Mouse (Mus musculus) cerebellum, postnatal 10 days (tissue): Measurements from ENCODE around the gene Olfr314.
"Not testable (repeated sequence)": the region's sequence is repeated elsewhere in the genome, so short reads cannot be mapped to it uniquely, and the experiment has no call there.

ENCODE experiments used
- DNase-seq, 2 experiments: peaks; one replicate each; pipeline ENCODE4 v3.0.0; 2021; ENCODE audit warnings: mixed read lengths in 2 of 2

The Olfr314 gene

DNA sequence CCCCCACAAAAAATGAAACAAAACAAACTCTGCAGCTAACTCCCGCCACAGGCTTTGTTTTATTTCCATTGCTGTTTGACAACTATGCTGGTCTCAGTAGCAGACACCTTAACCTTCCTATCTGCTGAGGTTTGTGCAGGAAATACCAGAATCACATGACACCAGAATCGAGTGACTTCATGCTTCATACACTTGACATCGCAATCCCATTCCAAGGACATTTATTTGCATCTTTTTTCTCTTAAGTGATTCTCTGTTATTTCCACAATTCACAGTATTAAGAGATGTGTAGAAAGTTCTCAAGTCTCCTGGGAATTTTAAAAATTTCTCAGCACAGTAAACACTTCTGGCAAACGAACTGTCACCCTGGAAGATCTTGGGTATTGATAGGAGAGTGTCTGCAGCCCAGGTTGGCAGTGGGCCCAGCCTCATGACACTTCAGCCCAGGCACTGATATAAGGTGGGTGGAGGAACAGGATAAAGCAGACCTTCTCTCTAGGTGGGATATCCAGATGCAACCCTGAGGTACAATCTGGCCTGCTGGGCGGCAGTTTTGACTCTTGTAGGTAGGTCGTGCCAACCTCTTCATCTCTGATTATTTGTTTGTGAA lies at the start of gene Olfr314:
Gene Olfr314 (plus strand): TSS at position 473 of the 610 bp plus-strand sequence.
- DNase-seq = peak in 1 of 2 experiments; percentile 24

DNA sequence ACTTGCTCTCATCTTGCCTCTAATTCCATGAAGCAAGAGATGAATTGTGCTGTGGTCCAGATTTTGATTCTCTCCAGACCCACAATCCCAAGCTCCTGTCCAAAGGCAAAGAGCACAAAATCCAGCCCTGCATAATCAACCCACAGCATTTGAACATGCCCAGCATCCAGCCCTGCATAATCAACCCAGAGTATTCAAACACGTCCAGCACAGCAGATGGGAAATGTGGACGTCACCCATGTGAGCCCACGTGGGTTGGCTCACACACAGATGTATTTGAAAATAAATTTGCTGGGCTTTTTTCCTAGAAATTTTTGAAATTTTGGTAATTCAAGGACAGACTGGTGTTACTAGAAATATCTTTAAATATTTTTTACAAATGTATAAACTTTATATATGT lies 49.4 kb upstream of the Olfr314 start:
- peak; percentile 49 to 60 for DNase-seq

DNA sequence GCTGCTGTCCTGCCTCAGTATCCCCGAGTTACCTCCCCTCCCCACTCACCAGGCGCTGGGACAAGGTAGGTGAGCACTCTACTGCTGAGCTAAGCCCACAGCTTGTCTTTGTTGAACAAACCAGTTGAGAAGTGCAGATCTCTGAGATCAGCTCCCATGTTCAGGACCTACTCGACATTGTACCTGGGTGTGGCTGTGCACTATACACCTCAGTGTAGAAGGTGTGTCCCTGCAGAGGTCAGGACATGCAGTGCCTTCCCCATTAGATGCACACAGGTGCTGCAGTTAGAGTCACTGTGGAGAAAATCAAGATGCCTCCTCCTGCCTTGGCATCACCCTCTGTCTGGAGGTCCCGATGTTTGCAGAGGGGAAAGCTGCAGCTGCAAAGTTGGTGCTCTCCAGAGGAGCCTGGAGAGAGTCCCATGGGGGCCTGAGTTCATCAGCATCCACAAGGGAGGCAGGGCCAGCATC lies 43.9 kb upstream of the Olfr314 start, which contains the start of gene Olfr317:
Gene Olfr317 (minus strand): TSS at position 421 of the 471 bp plus-strand sequence.
- no peak for DNase-seq

DNA sequence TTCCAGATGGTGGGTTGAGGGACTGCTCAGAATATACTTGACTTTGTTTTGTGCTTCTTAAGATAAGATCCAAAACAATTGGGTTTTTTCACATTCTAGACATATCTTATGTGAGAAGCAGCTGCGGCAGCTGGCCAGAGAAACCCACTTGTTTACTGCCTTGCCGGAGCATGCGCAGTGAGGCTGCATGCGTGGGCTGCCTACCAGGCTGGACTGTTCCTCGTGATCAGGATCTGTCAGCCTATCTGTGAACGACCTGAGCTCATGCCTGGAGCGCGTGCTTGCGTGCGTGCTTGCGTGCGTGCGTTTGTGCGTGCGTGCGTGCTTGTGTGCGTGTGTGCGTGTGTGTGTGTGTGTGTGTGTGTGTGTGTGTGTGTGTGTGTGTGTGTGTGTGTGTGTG lies 31.7 kb upstream of the Olfr314 start:
- not testable (repeated sequence) for DNase-seq

DNA sequence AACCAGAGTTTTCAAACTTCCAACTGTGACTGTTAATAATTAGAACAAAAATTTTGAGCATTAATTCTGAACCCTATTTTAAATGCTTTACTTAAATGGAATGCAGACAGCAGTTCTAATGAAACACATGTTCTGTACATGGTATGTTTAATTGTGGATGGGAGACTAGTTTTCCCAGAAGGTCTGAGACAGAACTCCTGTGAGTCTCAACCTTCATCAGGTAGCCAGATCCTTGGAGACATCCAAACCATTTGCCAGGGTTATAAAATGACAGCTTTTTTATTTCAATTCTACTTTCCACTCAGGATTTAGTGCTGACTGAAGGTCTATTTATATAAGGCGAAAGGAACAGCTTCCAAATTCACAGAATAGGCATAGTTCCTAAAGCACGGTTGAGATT lies 30.3 kb upstream of the Olfr314 start, which contains the start of gene Olfr316:
Gene Olfr316 (plus strand): TSS at position 301 of the 400 bp plus-strand sequence.
- no peak for DNase-seq

DNA sequence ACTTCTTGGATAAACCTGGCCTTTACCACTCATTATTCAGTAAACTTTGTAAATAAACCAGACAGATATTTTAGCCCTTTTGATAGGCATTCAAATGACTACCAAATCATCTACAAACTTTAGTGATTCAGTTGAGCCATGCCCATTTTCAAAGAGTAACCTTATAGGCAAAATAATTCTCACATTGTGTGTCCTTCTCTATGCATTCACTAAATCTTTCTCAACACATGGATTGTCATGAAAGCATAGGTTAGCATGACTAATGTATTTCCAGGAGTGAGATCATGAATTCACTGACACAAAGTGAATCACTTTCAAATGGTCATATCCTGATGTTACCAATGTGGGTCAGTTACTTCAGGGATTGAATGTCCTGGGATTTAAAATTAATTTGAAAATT lies 9.9 kb upstream of the Olfr314 start, which contains the start of gene Olfr315:
Gene Olfr315 (plus strand): TSS at position 301 of the 400 bp plus-strand sequence.
- DNase-seq = no peak

DNA sequence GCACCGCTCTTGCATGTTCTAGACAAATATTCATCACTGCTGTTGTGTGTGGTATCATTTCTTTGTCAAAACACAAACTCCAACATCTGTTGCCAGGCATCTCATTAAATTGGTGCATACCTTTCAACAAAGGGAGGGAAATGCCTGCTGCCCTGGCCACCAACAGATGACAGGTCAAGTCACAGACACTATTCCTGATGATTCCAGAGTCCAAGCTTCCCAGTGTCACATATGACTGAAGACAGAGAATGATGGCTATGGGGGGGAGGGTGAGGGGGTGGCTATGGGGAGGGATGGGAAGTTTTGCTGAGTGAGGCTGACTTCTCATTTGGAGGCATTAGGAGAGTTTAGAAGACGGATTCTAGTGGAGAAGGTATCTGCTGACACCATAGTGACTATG lies 1.4 kb downstream of the Olfr314 start:
- DNase-seq = no peak

DNA sequence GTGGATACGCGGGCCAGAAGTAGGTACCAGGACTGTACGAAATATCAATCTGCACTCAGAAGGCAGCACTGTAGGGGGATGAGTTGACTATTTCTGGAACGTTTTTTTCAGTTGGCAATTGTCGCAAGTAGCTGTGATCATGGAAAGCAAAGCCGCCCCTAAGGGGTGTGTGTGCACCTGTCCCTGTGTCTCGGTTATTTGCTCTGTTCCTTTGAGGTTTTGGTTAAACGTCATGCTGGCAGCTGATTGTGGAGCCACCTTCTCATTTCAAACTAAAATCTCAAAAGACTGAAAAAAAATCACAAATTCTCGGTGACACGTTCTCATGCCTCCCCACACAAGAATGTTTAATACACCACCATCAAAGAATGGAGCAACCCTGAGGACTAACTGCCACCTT lies 4.9 kb downstream of the Olfr314 start:
- DNase-seq = no peak

DNA sequence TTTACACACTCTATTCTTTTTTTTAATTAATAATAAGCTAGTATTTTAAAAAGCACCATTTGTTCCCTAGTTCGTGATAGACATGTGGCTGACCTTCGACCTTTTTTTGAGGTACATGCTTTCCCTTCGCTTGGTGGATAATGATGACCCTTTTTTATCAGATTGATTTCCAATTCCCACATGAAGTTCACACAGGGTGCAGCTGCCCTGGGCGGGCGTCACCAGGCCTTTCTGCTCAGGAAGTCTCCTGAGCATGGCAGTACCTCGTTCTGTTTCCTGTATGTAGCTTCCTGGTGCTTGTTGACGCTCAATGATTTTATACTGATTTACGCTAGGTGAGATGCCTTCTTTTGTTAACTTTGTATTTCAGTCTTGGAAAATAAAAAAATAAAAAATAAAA lies 5.6 kb downstream of the Olfr314 start:
- DNase-seq = no peak

DNA sequence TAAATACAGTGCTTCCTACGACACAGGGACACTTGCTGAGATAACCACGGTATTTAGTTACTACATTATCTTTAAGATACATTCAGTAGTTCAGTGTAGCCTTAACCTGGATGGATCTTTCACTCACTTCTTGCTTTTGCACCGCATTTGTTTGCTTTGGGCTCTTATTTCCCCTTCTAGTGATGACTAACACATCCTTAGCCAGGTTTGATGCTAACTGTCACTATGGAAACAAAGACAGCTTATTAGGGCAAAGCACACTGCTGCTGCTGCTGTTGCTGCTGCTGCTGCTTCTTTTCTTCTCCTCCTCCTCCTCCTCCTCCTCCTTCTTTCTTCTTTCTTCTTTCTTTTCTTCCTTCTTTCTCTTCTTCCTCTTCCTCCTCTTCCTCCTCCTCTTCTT lies 6.8 kb downstream of the Olfr314 start:
- no peak for DNase-seq

DNA sequence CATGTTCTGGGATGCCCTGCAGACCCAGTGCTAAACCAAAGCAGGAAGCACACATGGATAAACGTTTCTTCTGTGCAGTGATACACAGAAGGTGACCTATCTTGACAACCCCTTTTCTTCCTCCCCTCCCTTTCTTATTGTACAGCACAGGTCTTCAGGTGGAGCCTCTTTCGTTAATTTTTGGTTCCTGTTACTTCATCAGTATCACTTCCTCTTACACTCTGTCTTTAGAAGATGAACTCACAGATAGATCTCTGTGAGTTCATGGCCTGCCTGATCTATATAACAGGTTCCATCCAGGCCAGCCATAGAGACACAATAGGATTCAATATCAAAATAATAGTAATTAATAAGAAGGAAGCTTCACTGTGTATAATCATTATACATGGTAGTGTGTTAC lies 7.3 kb downstream of the Olfr314 start:
- no peak for DNase-seq

DNA sequence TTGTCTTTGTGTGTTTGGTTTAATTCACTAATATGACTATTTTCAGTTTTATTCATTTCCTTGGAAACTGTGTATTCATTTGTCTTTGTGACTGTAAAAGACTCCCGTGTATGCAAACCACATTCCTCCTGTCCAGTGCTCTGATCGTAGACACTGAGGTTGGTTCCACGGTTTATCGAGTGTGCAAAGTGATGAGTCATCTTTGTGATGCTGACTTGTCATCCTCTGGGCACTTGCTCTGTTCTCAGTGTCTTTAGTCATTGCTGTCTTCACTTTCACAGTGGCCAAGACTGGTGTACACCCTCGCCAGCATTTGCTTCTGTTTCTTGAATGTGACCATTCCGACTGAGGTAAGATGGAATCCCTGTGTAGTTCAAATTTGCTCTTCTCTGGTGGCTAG lies 7.9 kb downstream of the Olfr314 start:
- DNase-seq = no peak

DNA sequence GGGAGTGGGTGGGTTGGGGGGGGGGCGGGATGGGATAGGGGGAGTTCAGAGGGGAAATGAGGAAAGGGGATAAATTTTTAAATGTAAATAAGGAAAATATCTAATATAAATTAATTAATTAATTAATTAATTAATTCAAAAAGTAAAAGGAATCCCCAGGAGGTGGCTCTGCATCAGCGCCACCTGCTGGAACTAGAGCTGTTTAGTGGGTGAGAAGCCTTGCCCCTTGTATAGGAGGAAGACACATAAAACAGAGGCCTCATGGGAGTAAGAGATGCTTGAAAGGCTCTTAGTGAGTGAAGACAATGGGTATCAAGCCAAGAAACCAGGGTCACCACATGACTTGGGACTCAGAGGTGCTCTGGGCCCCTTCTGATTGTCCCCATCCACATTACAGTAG lies 13.1 kb downstream of the Olfr314 start:
- no peak for DNase-seq

DNA sequence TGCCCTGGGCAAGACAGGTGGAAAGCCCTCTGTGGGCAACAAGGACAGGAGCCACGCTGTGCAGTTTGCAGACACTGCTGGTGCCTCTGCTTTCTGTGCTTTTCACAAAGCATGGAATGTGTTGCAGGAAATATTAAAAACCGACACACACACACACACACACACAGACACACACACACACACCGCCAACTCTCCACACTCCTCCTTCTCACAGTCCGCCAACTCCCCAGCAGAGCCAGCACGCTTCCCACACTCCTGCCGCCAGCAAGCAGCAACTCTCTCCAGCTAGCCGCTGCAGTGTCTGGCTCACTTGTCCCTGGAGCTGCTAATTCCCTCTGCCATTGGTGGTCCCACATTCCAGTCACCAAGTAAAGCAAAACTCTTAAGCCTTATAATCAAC lies 14.1 kb downstream of the Olfr314 start:
- DNase-seq = peak; percentile 34 to 50

DNA sequence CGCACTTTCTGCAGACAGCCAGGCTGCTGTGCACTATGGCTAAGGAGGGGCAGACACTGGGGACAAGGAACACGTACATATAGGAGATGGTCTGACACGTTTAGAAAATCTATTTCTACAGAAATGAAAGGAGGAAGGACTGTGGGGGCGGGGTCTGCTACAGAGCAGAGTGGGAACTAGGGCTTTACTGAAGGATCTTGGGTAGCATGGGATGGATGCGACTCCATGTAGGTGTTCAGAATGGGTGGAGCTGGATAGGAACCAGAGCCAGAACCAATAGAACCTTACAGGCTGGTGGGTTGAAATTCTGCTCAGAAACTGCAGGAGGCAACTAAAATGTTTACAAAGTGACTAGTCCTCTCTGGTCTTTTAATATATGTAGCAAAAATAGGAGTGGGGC lies 17.0 kb downstream of the Olfr314 start:
- DNase-seq = no peak

DNA sequence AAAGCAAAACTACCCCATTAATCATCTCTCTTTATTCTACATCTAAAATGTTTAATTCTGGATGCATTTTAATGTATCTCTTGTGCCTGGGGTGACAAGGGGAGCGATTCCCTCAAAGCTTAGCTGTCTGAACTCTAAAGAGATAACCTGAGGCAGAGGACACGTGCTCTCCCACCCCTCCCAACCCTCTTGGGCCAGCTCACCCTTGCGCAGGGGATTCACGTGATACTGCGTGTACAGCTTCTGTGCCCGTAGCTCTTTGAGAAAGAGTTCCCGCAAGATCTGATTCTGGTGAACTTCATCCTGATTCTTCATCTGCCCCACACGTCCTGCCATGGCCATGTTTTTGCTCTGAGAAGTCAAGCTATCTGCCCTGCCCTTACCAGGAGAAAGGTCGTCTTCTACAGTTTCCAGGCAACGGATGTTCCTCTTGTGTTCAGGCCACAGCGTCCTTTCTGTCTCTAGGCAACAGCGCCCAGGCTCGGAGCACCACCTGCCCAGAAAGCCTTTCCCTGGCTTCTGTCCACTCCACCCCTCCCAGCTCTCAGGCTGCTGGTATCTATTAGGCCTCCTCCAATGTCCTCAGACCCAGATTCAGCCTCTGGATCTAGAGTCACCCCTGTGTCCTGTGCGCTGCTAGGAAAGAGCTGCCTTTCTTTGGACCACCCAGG lies 18.9 kb downstream of the Olfr314 start, which contains the start of gene Fam183b:
Gene Fam183b (minus strand): TSS at position 403 of the 671 bp plus-strand sequence.
- peak; percentile 84 to 88 for DNase-seq

DNA sequence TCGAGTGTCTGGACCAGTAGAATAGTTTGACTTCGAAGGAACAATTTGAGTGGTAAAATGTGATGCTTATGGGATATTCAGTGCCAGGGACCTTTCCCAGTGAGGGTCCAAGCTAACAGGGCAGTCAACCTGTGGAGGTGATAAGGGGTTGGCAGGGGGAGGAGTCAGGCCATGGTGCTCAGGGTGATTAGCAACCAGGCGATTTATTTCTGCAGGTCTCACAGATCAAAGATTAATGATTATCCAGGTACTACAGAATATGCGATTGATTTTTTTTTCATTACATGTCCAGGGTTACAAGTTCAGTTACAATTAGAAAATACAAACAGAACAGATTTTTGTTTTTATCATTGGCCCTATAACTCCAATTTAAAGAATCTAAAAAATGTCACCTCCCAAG lies 21.1 kb downstream of the Olfr314 start:
- no peak for DNase-seq

DNA sequence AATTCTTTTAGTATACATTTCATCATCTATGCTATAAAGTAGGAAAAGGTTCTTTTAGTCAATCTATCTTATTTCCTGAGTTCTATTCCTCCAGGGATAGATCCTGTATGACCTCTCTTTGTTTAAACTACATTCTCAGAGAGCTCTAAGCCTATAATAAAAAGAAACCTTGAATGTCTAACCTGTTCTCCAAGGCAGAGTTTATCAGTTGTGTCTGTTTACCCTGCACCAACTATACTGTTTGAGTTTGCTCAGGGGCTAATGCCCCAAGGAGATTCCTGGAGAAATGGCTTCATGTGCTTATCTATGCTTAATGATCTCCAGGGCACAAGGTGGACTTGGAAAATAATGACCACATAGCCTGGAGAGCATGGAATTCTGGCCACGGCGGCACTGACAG lies 21.6 kb downstream of the Olfr314 start:
- no peak for DNase-seq

DNA sequence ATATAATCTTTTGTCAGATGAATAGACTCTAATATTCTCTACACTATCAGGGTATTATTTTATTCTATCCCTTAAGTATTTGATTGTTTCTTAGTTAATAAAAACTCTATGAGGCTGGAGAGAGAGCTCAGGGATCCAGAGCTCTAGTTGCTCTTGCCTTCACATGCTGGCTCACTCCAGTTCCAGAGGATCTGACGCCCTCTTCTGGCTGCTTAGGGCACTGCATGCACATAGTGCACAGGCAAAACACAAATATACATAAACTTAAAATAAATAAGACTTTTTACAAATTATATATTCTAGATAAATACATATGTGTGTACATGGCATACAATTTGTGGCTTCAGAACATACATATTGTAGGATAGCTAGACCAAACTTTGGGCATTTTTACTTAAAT lies 29.2 kb downstream of the Olfr314 start:
- peak in 1 of 2 experiments; percentile 7 for DNase-seq

DNA sequence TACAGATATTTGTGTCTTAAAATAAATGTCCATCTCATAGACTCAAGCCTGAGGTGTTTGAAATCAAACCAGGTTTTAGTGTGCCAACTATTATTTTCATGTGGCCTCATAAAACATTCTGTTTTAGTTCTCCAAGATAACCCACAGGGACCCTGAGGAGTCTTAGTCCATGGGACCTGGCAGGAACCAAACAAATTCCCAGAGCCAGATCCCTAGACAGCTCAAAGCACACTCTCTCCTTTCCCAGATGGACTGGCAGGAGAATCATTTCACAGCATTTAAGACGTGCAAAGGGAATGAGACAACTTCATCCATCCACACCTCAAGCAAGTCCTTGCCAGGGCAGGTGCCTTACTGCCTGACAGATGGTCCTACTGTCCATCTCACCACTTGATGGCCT lies 31.9 kb downstream of the Olfr314 start, which contains the start of gene Olfr313:
Gene Olfr313 (plus strand): TSS at position 301 of the 400 bp plus-strand sequence.
- not testable (repeated sequence) for DNase-seq

DNA sequence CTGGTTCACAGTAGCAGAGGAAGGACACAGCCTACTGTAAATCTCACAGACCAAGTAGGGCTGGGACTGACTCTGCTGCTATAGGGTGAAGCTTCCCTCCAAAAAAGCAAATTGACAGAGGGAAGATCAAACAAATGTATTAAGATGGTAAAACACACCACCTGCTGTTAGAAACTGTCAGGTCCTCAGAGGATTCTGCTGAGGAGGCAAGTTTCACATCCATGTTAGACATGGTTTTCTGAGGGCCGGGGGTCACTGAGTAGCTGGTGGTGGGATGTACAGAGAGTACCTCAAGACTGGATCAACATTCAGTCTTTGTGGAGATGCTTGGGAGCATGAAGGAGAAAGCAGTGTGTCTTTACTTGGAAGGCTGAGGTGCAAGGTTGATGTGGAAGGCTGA lies 32.9 kb downstream of the Olfr314 start:
- no peak for DNase-seq

DNA sequence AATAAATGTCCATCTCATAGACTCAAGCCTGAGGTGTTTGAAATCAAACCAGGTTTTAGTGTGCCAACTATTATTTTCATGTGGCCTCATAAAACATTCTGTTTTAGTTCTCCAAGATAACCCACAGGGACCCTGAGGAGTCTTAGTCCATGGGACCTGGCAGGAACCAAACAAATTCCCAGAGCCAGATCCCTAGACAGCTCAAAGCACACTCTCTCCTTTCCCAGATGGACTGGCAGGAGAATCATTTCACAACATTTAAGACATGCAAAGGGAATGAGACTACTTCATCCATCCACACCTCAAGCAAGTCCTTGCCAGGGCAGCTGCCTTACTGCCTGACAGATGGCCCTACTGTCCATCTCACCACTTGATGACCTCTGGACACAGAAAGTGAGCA lies 46.2 kb downstream of the Olfr314 start, which contains the start of gene Olfr312:
Gene Olfr312 (plus strand): TSS at position 301 of the 400 bp plus-strand sequence.
- DNase-seq = not testable (repeated sequence)

DNA sequence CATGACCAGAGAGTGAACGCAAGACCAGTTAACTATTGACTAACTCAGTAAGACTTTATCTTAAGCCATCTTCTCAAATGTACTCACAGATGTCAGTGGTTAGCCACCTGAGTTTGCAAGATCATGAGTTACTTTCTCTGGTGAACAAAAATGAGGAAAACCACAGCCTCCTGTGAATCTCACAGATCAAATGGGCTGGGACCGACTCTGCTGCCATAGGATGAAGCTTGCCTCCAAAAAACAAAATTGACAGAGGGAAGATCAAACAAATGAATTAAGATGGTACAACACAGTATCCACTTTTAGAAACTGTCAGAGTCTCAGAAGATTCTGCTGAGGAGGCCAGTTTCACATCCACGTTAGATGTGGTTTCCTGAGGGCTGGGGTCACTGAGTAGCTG lies 47.0 kb downstream of the Olfr314 start:
- no peak for DNase-seq

DNA sequence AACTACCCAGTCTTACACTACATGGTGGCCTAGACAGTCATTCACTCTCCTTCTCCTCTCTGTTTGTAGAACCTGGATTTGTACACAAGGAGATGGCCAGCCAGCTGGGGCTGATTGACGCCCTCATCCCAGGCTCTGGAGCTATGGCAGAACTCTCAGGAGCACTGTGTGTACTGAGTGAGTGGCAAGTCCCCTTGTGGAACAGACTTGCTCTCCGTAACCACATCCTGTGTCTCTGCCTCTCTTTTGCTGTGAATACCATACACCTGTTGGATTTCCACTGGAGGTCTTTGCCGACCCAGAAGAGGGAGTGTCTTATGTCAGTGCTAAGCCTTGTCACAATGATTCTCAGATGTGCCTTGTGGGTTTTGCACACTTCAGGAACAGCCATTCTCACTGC lies 49.8 kb downstream of the Olfr314 start:
- not testable (repeated sequence) for DNase-seq
